Mouse (Mus musculus) G1E (cell line): Measurements from ENCODE around the gene Bloc1s4.

Source experiments
- CTCF ChIP-seq: IDR thresholded peaks from 2 replicates; pipeline ENCODE4 v1.5.1; 2012; ENCODE audit warnings: low read depth, low read length, inconsistent platforms, mixed read lengths
- GATA1 ChIP-seq: IDR thresholded peaks from 2 replicates; pipeline ENCODE4 v1.6.1; 2012; ENCODE audit warnings: borderline replicate concordance, low read length, inconsistent platforms, mixed read lengths
- POLR2AphosphoS5 ChIP-seq: IDR thresholded peaks from 2 replicates; pipeline ENCODE4 v1.6.1; 2012; ENCODE audit warnings: low read depth, low read length, inconsistent platforms; ENCODE audit not compliant: insufficient replicate concordance
- TAL1 ChIP-seq: conservative IDR thresholded peaks from 2 replicates; pipeline ENCODE4 v1.6.1; 2012; ENCODE audit warnings: low read depth, low read length, inconsistent platforms, mixed read lengths

- TF ChIP-seq CTCF, result no peak
- no peak for TF ChIP-seq GATA1
- no peak for TF ChIP-seq POLR2AphosphoS5
- TF ChIP-seq TAL1, result no peak
Measured at GRCm38 (mm10) chr5:36724274-36724673, 24.2 kb downstream of the Bloc1s4 start.
